Mouse (Mus musculus): Measurements from ENCODE around the gene Pik3r4. TPM values are rescaled to one million over a fixed set of nuclear protein-coding genes. Genes with fewer than 3 reads are reported as not detected.

Gene Pik3r4
- polyA plus RNA-seq, 1 experiment, result 11.3 TPM

GRCm38 (mm10) chr9:105735195-105735594 is 92.4 kb downstream of the Pik3r4 start:
- H3K4me1 ChIP-seq (ENCODE audit: control insufficient read depth, insufficient read depth, low read length), result no peaks in the 10 kb centered on the region
- TF ChIP-seq CTCF (IDR thresholded peaks at IDR 0.05; ENCODE audit: control insufficient read depth, insufficient read depth, low read length) (no peak), POLR2A (IDR thresholded peaks at IDR 0.05; ENCODE audit: borderline replicate concordance, control insufficient read depth, low read depth, low read length) (no peak)
- WGBS, result 71% methylated on average over 5 of the region's 5 CpGs
- no peak overlapping the region for H3K27ac ChIP-seq (ENCODE audit: control insufficient read depth, insufficient read depth, low read depth, low read length, poor library complexity)
- no peak overlapping the region for H3K4me3 ChIP-seq (replicated peaks; ENCODE audit: control insufficient read depth, low read depth, low read length)

Other genes starting within 250 kb of the Pik3r4 start
- 1.9 and 12.6 TPM in 2 replicates for gene Aste1, start 247.6 kb upstream of the Pik3r4 start, polyA plus RNA-seq (2011; ENCODE audit: insufficient read depth, insufficient read length, low replicate concordance, missing spikeins)
- gene Nek11, start 247.5 kb upstream of the Pik3r4 start, polyA plus RNA-seq (2011; ENCODE audit: insufficient read depth, insufficient read length, low replicate concordance, missing spikeins), result not detected in 2 replicates
- gene Atp2c1, start 115.7 kb upstream of the Pik3r4 start, polyA plus RNA-seq (2011; ENCODE audit: insufficient read depth, insufficient read length, low replicate concordance, missing spikeins), result 19.6 and 35.5 TPM in 2 replicates
- gene Col6a6, start 185.2 kb downstream of the Pik3r4 start, polyA plus RNA-seq (2011; ENCODE audit: insufficient read depth, insufficient read length, low replicate concordance, missing spikeins), result not detected in 2 replicates

Data from bone marrow, adult 2 months (tissue).